Mouse (Mus musculus) kidney, adult 2 months (tissue): ENCODE results near the gene Mc1r.
A peak's percentile ranks its signal among the peaks of the same experiment; 100 is the strongest.

Experiments
- CTCF ChIP-seq: fragments of 200-500 bp; conservative IDR thresholded peaks from 2 replicates; pipeline ENCODE4 v1.5.1; 2011; ENCODE audit warnings: low read depth, mild to moderate bottlenecking, control low read depth, low read length, moderate library complexity, mixed read lengths; ENCODE audit not compliant: insufficient read depth, insufficient read length
- POLR2A ChIP-seq: fragments of 200-500 bp; IDR thresholded peaks from one replicate; pipeline ENCODE4 v1.6.1; 2011; ENCODE audit warnings: low read depth, low read length, control low read depth

DNA sequence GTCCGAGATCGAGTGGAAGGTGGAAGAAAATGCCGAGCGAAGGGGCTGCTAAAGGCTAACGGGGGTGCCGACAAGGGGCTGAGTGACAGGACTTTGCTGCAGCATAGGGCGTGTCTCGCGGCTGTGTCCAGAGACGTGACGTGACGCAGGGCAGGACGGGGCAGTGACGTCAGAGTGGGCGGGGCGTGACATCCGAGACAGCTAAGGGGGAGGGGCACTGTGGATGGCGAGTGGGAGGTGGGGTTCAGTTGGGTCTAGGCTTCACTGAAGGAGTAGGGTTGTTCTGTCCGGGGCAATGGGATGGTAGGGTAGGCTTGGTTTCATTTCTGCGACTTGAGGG, 32.7 kb upstream of the Mc1r start:
- TF ChIP-seq CTCF (no peak), POLR2A (peak; percentile 38)
